Mouse (Mus musculus): ENCODE data around the gene Lmntd1. TPM values are rescaled to one million over a fixed set of nuclear protein-coding genes. Genes with fewer than 3 reads are reported as not detected.

The Lmntd1 gene
- polyA plus RNA-seq, 1 experiment from 2014 or later, result 1.7 TPM

DNA sequence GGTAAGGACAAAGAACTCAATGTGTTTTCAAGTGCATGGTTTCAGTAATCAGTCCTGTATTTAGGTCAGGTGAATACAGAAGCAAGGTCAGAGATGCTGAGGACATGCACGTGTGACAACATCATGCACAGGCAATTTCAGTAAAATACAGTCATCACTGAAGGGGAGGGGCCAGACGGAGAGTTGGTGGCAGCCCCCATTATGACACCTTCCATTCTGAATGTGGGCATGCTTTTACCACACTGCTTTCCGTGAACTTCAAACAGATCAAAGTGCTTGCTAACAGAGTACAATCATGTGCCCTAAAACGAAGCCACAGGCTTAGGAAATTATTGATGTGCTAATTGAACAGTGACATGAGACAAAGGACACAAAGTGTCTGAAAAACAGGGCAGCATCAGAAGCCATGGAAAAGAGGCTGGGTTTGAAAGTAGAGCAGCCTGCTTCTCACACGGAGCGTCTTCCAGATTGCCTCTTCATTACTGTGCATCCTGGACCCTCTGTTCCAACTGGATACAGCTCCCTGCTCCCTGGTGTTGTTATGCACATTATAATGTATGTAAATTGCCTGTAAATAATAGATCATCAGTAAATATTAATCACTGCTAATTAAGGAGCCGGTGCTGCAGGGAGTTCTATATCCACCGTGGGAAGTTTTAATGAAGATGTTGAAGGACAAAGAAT is 144.7 kb downstream of the Lmntd1 start:
- ATAC-seq (replicated peaks), result peak; percentile 51
- H3K27ac ChIP-seq, result peak overlapping the region; percentile 32

DNA sequence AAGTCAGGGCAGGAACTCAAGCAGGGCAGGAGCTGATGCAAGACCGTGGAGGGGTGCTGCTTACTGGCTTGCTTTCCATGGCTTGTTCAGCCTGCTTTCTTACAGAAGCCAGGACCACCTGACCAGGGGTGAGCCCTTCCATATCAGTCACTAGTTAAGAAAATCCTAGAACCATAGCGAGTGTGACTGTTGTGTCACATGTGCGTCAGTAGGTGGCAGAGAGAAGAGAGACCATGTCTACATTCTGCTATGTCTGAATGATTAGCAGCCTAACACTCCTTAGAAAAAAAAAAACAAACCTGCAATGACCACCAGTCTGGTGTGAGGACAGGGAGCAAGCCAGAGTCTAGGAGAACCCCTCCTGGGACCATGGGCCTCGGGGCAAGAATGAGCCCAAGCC is 150.1 kb downstream of the Lmntd1 start:
- ATAC-seq (replicated peaks), result no peak
- Histone ChIP-seq H3K9me3 (no peaks in the 10 kb centered on the region), H3K27ac (no peak overlapping the region), H3K9ac (no peak overlapping the region), H3K36me3 (replicated peaks) (no peaks in the 10 kb centered on the region), H3K4me2 (no peak overlapping the region), H3K4me1 (peaks cover 2% of the 10 kb centered on the region), H3K4me3 (no peak overlapping the region), H3K27me3 (replicated peaks) (no peaks in the 10 kb centered on the region)
- WGBS, result 90% methylated on average over 4 of the region's 4 CpGs

More for the DNA sequence above, 144.7 kb downstream of the Lmntd1 start:
- Histone ChIP-seq H3K9me3 (no peaks in the 10 kb centered on the region), H3K9ac (no peak overlapping the region), H3K36me3 (replicated peaks) (no peaks in the 10 kb centered on the region), H3K4me2 (no peak overlapping the region), H3K4me3 (no peak overlapping the region), H3K4me1 (peaks cover 14% of the 10 kb centered on the region), H3K27me3 (replicated peaks) (no peaks in the 10 kb centered on the region)
- WGBS, result 39% methylated on average over 8 of the region's 8 CpGs

DNA sequence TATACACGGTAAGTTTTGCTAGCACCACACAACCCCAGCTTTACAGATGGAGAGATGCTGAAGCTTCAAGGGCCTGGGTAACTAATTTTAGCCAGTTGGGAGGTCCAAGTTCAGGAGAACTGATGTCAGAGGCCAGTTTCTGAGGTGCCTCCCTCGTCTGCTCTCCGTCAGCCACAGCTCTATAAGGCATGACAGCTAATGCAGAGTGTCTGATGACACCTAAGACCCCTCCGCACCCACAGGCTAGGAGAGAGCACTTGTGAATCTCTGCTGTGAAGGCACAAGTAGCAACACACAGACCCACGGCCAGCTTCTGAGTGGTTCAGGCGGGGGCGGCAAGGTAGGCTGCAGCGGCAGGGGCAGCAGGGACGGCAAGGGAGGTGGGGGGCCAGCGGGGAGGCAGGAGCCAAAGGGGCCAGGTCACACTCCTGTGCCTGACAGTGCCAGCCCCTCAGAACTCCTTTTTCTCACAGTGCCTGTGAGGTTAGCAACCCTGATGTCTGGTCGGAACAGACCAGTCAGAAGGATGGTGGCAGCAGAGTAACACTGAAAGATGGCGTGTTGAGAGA is 151.4 kb downstream of the Lmntd1 start:
- H3K4me2 ChIP-seq, result no peak overlapping the region
- no peak overlapping the region for H3K9ac ChIP-seq
- no peaks in the 10 kb centered on the region for H3K27me3 ChIP-seq (replicated peaks)
- no peaks in the 10 kb centered on the region for H3K4me1 ChIP-seq
- 87% methylated on average over 12 of the region's 12 CpGs for WGBS
- H3K36me3 ChIP-seq (replicated peaks), result no peaks in the 10 kb centered on the region
- no peak overlapping the region for H3K4me3 ChIP-seq
- ATAC-seq (replicated peaks), result no peak
- H3K27ac ChIP-seq, result no peak overlapping the region
- H3K9me3 ChIP-seq, result no peaks in the 10 kb centered on the region

DNA sequence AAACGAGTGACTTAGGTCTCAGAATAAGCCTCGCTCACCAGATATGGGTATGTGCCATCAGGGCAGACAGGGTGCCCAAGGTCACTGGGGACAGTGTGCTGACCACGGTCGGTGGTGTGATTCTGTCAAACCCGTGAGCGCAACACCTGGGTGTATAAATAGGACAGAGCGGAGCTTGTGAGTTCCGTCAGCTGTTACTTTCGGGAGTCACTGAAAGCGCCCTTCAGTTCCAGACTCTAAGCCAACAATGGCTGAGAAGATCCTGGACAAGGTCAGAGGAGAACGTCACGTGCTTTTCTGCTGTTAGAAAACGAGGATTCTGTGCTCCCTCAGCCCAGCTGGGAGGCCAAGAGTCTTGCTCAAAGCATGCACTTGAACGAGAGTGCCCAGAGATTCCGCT is 157.1 kb downstream of the Lmntd1 start:
- Histone ChIP-seq H3K9ac (no peak overlapping the region), H3K9me3 (no peaks in the 10 kb centered on the region), H3K4me3 (no peak overlapping the region), H3K27me3 (replicated peaks) (no peaks in the 10 kb centered on the region), H3K4me2 (no peak overlapping the region), H3K4me1 (no peaks in the 10 kb centered on the region), H3K36me3 (replicated peaks) (no peaks in the 10 kb centered on the region), H3K27ac (no peak overlapping the region)
- no peak for ATAC-seq (replicated peaks)
- 84% methylated on average over 15 of the region's 15 CpGs for WGBS

DNA sequence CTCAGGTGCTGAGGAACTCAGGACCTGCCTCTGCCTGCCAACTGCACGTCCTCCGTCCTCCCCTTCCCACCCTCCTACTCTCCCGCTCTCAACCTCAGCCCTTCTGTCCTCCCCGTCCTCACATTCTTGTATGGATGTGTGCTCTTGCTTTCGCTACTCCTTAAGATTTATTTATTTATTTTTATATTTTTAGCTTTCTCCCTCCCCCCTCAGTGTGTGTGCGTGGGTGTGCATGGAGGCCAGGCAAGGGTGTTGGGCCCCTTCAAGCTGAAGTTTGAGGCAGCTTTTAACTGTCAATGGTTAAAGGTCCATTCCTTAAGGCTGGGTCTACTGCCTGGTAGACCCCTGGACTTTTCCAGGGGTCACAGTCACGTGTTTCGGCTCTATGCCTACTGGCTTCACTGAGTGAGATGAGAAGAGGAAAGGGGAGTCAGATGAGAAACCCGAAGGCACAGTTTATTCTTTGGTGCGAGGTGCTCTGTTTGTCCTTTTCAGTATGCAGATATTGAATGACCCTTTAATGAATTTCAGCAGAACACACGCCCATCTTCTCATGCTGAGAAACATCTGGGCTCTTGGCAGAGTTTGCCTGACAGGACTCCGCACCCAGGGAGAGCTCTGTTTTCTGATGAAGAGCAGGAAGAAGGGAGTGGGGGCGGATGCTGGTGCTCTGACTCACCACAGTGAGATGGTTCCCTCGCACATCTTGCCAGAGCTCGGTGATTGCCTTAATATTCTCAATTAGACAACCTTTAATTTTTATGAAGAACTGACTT is 163.3 kb downstream of the Lmntd1 start:
- no peaks in the 10 kb centered on the region for H3K27me3 ChIP-seq (replicated peaks)
- WGBS, result 82% methylated on average over 15 of the region's 15 CpGs

DNA sequence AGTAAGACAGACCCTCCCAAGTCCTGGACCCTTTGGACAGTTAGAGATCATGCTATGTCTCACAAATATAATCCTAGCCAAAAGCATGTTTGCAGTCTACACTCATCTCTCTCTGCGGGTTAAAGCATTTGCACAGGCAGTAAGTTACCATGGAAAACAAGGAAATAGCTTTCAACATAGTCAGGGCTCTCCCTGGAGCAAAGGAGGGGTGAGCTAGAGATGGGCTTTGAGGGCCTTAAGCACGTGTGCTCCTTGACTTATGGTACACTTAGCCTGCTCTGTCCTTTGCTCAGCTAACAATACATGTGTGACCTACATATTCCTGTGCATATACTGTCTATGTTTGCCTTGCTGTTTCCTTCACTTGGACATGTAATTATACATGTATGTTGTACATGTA is 165.8 kb downstream of the Lmntd1 start:
- Histone ChIP-seq H3K4me1 (no peaks in the 10 kb centered on the region), H3K27me3 (replicated peaks) (no peaks in the 10 kb centered on the region), H3K4me3 (no peak overlapping the region), H3K4me2 (no peak overlapping the region), H3K27ac (no peak overlapping the region), H3K36me3 (replicated peaks) (no peaks in the 10 kb centered on the region), H3K9me3 (no peaks in the 10 kb centered on the region), H3K9ac (no peak overlapping the region)
- 0 out of 2 replicates have a peak, but pooled peaks have one; percentile 27 for ATAC-seq (replicated peaks)
- WGBS, result 57% methylated on average over 2 of the region's 2 CpGs

More for the DNA sequence above, 163.3 kb downstream of the Lmntd1 start:
- Histone ChIP-seq H3K36me3 (replicated peaks) (no peaks in the 10 kb centered on the region), H3K9me3 (no peaks in the 10 kb centered on the region), H3K4me3 (no peak overlapping the region), H3K9ac (no peak overlapping the region), H3K27ac (no peak overlapping the region), H3K4me2 (no peak overlapping the region), H3K4me1 (no peaks in the 10 kb centered on the region)
- no peak for ATAC-seq (replicated peaks)

DNA sequence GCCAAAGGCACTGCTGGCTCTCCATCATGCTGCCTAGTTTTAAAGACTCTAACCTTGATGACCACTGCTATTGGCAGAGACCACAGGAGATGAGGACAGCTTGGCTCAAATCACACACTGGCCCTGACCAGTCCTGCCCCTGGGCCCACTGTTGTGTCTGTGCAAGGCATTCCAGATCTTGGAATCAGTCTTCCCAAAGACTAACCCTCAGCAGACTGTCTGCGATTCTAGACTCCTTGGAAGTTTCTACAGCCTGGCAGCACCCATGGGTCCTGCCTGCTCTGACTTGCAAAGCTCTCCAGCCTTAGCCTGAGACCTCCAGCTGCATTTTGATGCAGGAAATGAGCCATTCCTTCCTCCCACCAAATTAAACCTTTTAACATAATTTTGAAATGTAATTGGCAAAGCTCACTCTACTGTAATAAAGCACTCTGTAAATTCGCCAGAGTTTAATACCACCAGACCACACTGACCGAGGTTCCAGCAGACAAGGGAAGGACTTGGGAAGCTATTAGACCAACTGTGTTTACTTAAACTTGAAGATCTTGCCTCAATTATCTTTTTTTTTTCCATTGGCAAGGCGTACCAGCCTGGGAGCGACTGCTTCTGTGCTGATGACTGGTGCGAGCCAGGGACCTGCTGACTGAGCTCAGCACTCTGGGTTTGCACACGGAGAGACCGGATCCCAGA is 168.2 kb downstream of the Lmntd1 start:
- Histone ChIP-seq H3K4me3 (no peak overlapping the region), H3K4me1 (no peaks in the 10 kb centered on the region), H3K4me2 (no peak overlapping the region), H3K36me3 (replicated peaks) (no peaks in the 10 kb centered on the region), H3K9ac (no peak overlapping the region), H3K27me3 (replicated peaks) (no peaks in the 10 kb centered on the region), H3K9me3 (no peaks in the 10 kb centered on the region), H3K27ac (no peak overlapping the region)
- 87% methylated on average over 8 of the region's 8 CpGs for WGBS
- no peak for ATAC-seq (replicated peaks)

DNA sequence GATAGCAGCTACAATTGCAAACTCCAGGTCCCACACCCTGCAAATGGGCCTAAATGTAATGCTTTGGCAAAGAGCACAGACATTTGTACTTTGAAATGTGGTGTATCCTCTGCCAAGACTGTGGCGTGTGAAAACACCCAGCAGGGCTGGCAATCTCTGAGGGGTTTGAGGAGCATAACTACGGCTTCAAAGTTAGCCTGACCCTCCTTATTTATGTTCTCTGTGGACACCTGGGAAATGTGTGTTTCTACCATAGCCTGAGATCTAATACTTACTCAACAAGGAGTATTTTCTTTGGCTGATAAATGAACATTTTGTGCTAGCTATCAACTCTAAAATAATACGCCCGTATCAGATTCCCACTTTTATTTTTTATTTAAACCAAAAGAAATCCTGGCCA is 168.7 kb downstream of the Lmntd1 start:
- no peak overlapping the region for H3K4me3 ChIP-seq
- no peak overlapping the region for H3K9ac ChIP-seq
- H3K4me2 ChIP-seq, result no peak overlapping the region
- H3K9me3 ChIP-seq, result no peaks in the 10 kb centered on the region
- H3K27ac ChIP-seq, result no peak overlapping the region
- WGBS, result 85% methylated on average over 4 of the region's 4 CpGs
- no peaks in the 10 kb centered on the region for H3K36me3 ChIP-seq (replicated peaks)
- H3K4me1 ChIP-seq, result no peaks in the 10 kb centered on the region
- ATAC-seq (replicated peaks), result no peak
- no peaks in the 10 kb centered on the region for H3K27me3 ChIP-seq (replicated peaks)

DNA sequence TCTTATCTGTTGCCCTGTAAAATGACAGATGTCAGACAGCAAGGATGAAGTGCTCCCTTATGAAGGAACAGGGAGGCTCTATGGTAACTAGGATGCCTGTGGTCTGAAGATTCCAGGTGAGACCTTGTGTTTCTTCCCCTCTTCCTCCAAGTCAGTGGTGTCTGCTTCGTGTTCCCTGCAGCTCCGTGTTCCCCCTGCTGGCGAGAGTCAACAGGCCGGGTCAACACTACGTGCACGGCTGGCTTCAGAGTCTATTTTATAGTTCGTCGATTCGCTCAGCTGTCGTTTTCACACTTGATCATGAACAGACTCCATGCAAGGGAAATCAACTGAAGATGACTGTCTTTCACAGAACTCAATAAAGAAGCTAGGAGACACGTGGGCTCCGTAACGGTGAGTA is 171.3 kb downstream of the Lmntd1 start:
- Histone ChIP-seq H3K27ac (no peak overlapping the region), H3K27me3 (replicated peaks) (no peaks in the 10 kb centered on the region), H3K4me1 (no peaks in the 10 kb centered on the region), H3K9ac (no peak overlapping the region), H3K4me2 (no peak overlapping the region), H3K9me3 (no peaks in the 10 kb centered on the region), H3K4me3 (no peak overlapping the region), H3K36me3 (replicated peaks) (no peaks in the 10 kb centered on the region)
- 49% methylated on average over 13 of the region's 13 CpGs for WGBS
- no peak for ATAC-seq (replicated peaks)

DNA sequence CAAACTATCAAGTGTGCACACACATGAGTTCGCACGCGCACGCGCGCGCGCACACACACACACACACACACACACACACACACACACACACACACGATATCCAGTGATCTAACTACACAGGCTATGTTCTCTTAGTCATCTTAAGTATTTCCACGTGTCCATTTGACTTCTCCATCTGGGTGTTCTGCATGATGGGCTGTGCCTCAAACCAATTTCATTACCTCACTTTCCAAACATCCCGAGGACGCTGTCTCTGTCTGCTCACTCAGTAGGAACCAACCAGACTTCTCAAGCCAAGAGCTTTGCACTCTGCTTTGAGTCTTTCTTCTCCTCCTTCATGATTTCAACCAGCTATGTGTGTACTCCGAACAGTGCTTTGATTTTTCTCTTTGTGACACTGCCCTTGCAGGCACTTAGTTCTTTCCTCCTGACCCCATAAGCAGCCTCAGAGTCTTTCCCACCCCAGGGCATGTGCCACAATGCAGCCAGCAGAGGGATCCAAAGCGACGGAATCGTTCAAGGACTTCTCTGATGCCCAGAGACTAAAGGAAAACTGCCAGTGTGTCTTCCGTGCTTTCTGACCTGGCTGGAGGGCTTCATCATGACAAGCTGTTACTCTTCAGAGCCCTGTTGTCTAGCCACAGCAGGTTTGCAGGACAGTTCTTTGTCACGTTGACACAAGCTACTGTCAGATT is 172.6 kb downstream of the Lmntd1 start:
- Histone ChIP-seq H3K4me3 (no peak overlapping the region), H3K4me2 (no peak overlapping the region), H3K27me3 (replicated peaks) (no peaks in the 10 kb centered on the region), H3K9me3 (no peaks in the 10 kb centered on the region), H3K36me3 (replicated peaks) (no peaks in the 10 kb centered on the region), H3K27ac (no peak overlapping the region), H3K9ac (no peak overlapping the region), H3K4me1 (no peaks in the 10 kb centered on the region)
- ATAC-seq (replicated peaks), result no peak; the same call in 1 of the 2 replicates
- 68% methylated on average over 18 of the region's 18 CpGs for WGBS

DNA sequence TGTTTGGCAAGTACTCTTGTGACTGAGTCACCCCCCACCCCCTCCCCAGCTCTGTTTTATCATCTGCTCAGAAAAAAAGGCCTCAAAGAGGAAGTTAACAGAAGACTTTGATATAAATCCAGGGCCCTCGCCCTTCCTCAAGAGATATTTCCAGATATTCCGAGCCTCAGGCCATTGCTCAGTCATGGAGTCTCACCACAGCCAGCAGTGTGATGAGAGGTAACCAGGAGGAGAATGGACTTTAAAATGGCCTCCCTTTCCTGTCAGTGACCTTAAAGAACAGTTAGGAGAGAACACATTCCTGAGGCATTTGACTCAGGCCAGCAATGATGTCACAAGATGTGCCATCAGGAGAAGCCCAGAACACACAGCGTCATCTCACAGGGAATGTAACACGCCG is 175.3 kb downstream of the Lmntd1 start:
- no peak overlapping the region for H3K9ac ChIP-seq
- WGBS, result 93% methylated on average over 5 of the region's 5 CpGs

DNA sequence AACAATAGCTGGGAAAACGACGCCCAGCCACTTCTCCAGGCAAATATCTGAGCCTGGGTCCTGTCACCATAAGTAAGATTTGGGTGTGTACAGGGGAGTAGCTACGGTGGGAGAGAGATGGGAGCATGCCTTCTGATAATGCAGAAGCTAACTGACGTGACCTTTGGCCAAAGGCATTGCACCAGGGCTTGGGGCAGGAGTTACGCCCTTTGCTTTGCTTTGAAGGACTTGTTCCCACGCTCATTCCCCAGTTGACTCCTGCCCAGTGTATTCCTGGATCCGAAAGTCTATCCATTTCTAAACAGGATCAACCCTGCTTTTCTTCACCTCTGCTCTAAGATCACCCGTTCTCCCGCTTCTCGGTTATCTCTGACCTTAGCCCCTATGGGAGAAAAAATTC is 178.4 kb downstream of the Lmntd1 start:
- Histone ChIP-seq H3K9ac (no peak overlapping the region), H3K9me3 (no peaks in the 10 kb centered on the region), H3K4me3 (no peak overlapping the region), H3K27me3 (replicated peaks) (no peaks in the 10 kb centered on the region), H3K27ac (no peak overlapping the region), H3K4me1 (no peaks in the 10 kb centered on the region), H3K4me2 (no peak overlapping the region), H3K36me3 (replicated peaks) (no peaks in the 10 kb centered on the region)
- 90% methylated on average over 10 of the region's 10 CpGs for WGBS
- no peak for ATAC-seq (replicated peaks)

More for the DNA sequence above, 175.3 kb downstream of the Lmntd1 start:
- no peaks in the 10 kb centered on the region for H3K9me3 ChIP-seq
- ATAC-seq (replicated peaks), result no peak
- H3K36me3 ChIP-seq (replicated peaks), result no peaks in the 10 kb centered on the region
- no peaks in the 10 kb centered on the region for H3K27me3 ChIP-seq (replicated peaks)
- no peak overlapping the region for H3K4me3 ChIP-seq
- no peaks in the 10 kb centered on the region for H3K4me1 ChIP-seq
- H3K4me2 ChIP-seq, result no peak overlapping the region
- no peak overlapping the region for H3K27ac ChIP-seq
